In the genomic region with DNA sequence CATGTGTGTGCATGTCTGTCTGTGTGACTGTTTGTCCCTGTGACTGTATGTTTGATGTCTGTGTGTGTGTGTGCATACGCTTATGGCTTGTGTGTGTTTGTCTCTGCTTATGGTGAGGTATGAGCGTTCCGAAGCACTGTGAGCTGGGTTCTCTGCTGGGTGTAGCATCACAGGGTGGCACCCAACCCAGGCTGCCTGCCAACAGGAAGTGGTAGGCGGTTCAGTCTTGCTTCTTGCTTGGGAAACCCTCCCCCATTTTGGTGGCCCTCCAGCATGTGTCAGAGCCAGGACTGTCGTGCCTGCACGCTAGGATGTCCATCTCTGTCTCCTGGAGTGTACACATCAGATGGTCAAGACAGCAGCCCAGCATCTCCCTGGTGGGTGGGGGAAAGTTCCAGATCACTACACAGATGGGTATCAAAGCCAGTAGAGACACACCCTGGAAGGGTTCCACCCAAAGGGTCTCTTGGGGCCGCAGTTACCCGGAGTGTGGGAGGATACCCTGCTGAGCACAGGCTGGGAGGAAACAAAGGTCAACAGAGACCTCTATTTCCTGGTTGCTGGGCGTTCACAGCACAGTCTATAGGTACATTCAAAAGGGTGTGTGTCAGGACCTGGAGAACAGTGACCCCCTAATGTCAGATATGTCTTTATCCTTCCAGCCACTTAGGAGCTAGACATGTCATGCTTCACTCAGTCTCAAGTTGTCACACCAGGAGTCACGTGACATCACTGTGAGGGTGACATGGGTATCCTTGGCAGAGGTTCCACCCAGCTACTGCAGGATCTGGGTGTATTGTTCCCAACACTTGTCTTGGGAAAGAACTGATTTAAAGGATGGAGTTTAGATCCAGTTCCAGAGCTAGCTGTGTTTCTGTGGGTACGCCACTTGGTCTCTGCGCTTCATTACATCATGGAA, we compare ENCODE assay signal across 8 mouse cellular contexts. TPM values are rescaled to one million over a fixed set of nuclear protein-coding genes. Genes with fewer than 3 reads are reported as not detected.
DNase-seq lines count a peak whose midpoint lies in the region; ATAC-seq and TF ChIP-seq lines count a peak whose summit lies in the region.

No protein-coding gene starts in this region.

- H3K27me3 ChIP-seq in hindbrain, embryonic 14.5 days (ENCODE audit: control insufficient read depth, insufficient read depth, low read length) = no peaks in the 10 kb centered on the region
- H3K27me3 ChIP-seq in hindbrain, embryonic 11.5 days (ENCODE audit: control insufficient read depth, insufficient read depth, low read length) = no peaks in the 10 kb centered on the region
- H3K27me3 ChIP-seq in E14TG2a.4 (ENCODE audit: insufficient read depth, low read length) = peaks cover 4% of the 10 kb centered on the region; the same call in 1 of the 2 replicates

- peaks cover 68% of the 10 kb centered on the region for H3K36me3 ChIP-seq in hindbrain, embryonic 14.5 days (replicated peaks; ENCODE audit: control insufficient read depth, insufficient read depth)
- 0 out of 2 replicates have a peak, but pooled peaks cover 4% of the 10 kb centered on the region for H3K36me3 ChIP-seq in hindbrain, embryonic 11.5 days (ENCODE audit: control insufficient read depth, insufficient read depth, low read length)
- H3K36me3 ChIP-seq in E14TG2a.4 (ENCODE audit: insufficient read depth, low read length) = peaks cover 85% of the 10 kb centered on the region

- no peak overlapping the region for H3K4me3 ChIP-seq in hindbrain, embryonic 14.5 days (replicated peaks; ENCODE audit: low read length)
- H3K4me3 ChIP-seq in hindbrain, embryonic 11.5 days (ENCODE audit: low read depth, low read length) = no peak overlapping the region
- peak overlapping the region; percentile 29 for H3K4me3 ChIP-seq in E14TG2a.4 (replicated peaks; ENCODE audit: low read length)

- no peak for ATAC-seq in hindbrain, embryonic 14.5 days (ENCODE audit: low FRiP score)
- ATAC-seq in hindbrain, embryonic 11.5 days (ENCODE audit: low FRiP score) = no peak
- ATAC-seq in frontal cortex, adult (ENCODE audit: low TSS enrichment) = peak; percentile 64

- intact Hi-C loops in left cerebral cortex, postnatal 14 days (cut with DNase I) = no loop called here

- DNase-seq in hindbrain, embryonic 14.5 days (ENCODE audit: low spot score) = no peak
- DNase-seq in hindbrain, embryonic 11.5 days (ENCODE audit: low spot score) = no peak
- DNase-seq in heart, postnatal 4 days = peak; percentile 63
- DNase-seq in left cerebral cortex, postnatal 14 days (ENCODE audit: low spot score in 2 of 2) = peak; percentile 87 to 96
- DNase-seq in right cerebral cortex, postnatal 25 days = peak; percentile 86
- no peak for DNase-seq in MN1 (ENCODE audit: low spot score)

- TF ChIP-seq CTCF in E14TG2a.4 (conservative IDR thresholded peaks at IDR 0.05; ENCODE audit: low read length) = no peak

- H3K9ac ChIP-seq in hindbrain, embryonic 14.5 days = 0 out of 2 replicates have a peak overlapping the region, but pooled peaks have one; percentile 8
- no peak overlapping the region for H3K9ac ChIP-seq in hindbrain, embryonic 11.5 days (ENCODE audit: low read depth, low read length)

- H3K4me2 ChIP-seq in hindbrain, embryonic 14.5 days (replicated peaks) = no peak overlapping the region
- H3K4me2 ChIP-seq in hindbrain, embryonic 11.5 days (replicated peaks; ENCODE audit: low read depth, low read length) = no peak overlapping the region

- H3K9me3 ChIP-seq in hindbrain, embryonic 14.5 days (ENCODE audit: control insufficient read depth, low read length) = no peaks in the 10 kb centered on the region
- H3K9me3 ChIP-seq in hindbrain, embryonic 11.5 days (ENCODE audit: control insufficient read depth, low read length) = no peaks in the 10 kb centered on the region
- no peaks in the 10 kb centered on the region for H3K9me3 ChIP-seq in E14TG2a.4 (ENCODE audit: low read length)

- peaks cover 46% of the 10 kb centered on the region for H3K4me1 ChIP-seq in hindbrain, embryonic 14.5 days (replicated peaks; ENCODE audit: control insufficient read depth, insufficient read depth, low read length)
- peaks cover 7% of the 10 kb centered on the region for H3K4me1 ChIP-seq in hindbrain, embryonic 11.5 days (replicated peaks; ENCODE audit: control insufficient read depth, insufficient read depth, low read length)
- H3K4me1 ChIP-seq in E14TG2a.4 (replicated peaks; ENCODE audit: low read depth, low read length) = peaks cover 98% of the 10 kb centered on the region

- H3K27ac ChIP-seq in hindbrain, embryonic 14.5 days = no peak overlapping the region
- no peak overlapping the region for H3K27ac ChIP-seq in hindbrain, embryonic 11.5 days (ENCODE audit: low read depth, low read length)

- 75% methylated on average over 12 of the region's 12 CpGs for WGBS in hindbrain, embryonic 14.5 days
- WGBS in hindbrain, embryonic 11.5 days = 83% methylated on average over 12 of the region's 12 CpGs

RNA-seq across cellular contexts. Expression of a gene that starts 13.1 kb away (rescaled TPM):
- 290 and 319 TPM in 2 replicates for polyA plus RNA-seq in hindbrain, embryonic 14.5 days (2014; fragmentation: Nextera tagmentation; extraction: Ambion mirVana)
- 137 and 161 TPM in 2 replicates for polyA plus RNA-seq in hindbrain, embryonic 11.5 days (2014; fragmentation: Nextera tagmentation; extraction: Ambion mirVana)
- 10 to 100 TPM; 40.4 to 46.3 TPM for total RNA-seq in heart, postnatal 4 days (2021)
- total RNA-seq in left cerebral cortex, postnatal 14 days (2021) = 10 to 100 TPM; 94.8 to 95.4 TPM

Comparison
In these comparisons a context has a peak if more than half of its experiments do, and no peak if none do; other contexts are left out.
1. DNase-seq: peak in heart, postnatal 4 days (single experiment), left cerebral cortex, postnatal 14 days (2 of 2) and right cerebral cortex, postnatal 25 days (single experiment); none in hindbrain, embryonic 14.5 days (single experiment), hindbrain, embryonic 11.5 days (single experiment) and MN1 (single experiment).